Mouse (Mus musculus) activated CD4-positive, CD25-positive, alpha-beta regulatory T cell, adult 4 months (primary cell): ENCODE measurements around the gene Cep170b. TPM values are rescaled to one million over a fixed set of nuclear protein-coding genes. Genes with fewer than 3 reads are reported as not detected.

ENCODE experiments used
- ATAC-seq: one replicate; pipeline ENCODE4 v1.8.0; 2017
- polyA plus RNA-seq, 2 experiments: library from polyadenylated mRNA; unstranded; fragments of 100-300 nt; shearing (Covaris generic); gene quantifications; one replicate each; pipeline ENCODE4 v1.2.1; 2017

The Cep170b gene
- polyA plus RNA-seq, 2 experiments from 2014 or later, result 2.3 to 2.5 TPM

DNA sequence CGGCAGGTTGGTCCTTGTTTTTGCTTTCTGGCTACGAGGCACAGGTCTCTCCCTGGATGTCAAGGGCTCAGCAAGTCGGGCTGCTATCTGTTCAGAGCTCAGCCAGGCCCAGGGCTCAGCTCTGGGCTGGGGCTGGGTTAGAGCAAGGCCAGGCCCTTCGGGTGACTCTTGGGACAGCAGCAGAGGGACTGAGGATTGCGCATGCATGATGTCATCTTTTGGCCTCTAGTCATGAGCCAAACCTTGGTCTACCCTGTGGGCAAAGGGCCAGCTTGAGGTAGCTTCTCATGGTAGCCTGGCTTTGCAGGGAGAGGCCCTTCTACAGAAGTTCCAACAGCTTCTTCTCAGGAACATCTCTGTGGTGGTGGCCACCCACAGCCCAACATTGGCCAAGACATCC is 43.9 kb downstream of the Cep170b start:
- ATAC-seq, result no peak

DNA sequence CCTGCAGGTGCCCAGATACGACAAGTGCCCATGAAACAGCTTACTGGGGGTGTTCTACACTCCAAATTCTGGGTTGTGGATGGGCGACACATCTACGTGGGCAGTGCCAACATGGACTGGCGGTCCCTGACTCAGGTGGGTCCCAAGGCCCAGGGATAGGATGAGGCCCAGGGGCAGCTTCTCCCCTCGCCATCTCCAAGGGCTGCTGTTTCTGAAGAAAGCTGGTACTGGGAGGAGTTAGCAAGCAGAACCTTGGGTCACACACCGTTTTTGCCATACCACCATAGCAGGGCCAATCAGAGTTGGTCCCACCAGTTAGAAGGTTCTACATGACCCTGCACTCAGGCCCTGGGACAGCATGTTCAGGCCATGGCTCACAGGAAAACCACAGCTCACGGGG is 44.7 kb downstream of the Cep170b start:
- no peak for ATAC-seq

DNA sequence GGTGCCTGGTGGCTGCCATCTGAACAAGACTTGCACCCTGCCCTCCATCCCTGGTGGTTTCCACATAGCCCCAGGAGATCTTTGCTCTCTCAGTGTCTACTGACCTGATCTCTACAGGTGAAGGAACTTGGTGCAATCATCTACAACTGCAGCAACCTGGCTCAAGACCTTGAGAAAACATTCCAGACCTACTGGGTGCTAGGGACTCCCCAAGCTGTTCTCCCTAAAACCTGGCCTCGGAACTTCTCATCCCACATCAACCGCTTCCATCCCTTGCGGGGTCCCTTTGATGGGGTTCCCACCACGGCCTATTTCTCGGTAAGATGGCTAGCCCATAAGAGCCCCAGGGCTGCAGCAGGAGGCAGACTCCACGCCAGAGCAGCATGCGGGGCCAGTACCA is 46.3 kb downstream of the Cep170b start:
- no peak for ATAC-seq

DNA sequence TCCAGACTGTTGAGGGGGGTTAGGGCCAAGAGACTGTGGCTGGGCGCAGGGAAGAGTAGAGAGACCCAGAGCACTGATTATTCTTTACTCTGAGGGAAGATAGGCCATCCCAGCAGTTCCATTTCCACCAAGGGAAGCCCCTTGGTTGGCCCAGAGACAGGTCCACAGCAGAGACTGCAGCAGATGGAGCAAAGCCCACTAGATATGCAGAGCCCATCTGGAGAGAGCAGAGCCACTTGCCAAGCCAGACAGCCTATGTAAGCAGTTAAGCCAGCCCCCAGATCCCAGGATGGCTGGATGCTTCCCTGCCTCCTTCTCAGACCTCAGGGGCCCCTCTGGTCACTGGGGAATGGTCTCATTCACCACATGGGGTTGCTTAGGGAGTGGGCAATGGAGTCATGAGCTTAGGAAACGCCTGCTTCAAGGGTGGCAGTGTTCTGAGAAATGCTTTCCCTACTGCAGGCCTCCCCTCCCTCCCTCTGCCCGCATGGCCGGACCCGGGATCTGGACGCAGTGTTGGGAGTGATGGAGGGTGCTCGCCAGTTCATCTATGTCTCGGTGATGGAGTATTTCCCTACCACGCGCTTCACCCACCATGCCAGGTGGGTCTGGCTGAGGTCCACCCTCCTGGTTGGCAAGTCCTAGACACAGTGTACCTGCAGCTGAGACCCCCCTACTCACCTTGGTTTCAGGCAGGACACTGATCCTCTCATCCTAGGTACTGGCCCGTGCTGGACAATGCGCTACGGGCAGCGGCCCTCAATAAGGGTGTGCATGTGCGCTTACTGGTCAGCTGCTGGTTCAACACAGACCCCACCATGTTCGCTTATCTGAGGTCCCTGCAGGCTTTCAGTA is 47.0 kb downstream of the Cep170b start:
- ATAC-seq, result no peak

DNA sequence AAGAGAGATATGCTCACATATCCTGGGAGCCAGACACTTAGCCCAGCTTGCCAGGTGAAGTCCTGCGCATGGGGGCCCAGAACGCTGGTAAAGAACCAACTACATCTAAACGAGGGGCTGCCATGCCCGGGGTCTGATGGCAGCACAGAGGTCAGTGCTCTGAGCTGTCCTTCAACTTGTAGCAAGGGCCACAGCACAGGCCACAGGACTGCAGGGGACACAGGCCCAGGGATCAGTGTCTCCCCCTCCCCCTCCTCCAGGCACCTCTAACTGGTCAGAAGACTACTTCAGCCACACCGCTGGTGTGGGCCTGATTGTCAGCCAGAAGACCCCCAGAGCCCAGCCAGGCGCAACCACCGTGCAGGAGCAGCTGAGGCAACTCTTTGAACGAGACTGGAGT is 47.9 kb downstream of the Cep170b start:
- ATAC-seq, result no peak

DNA sequence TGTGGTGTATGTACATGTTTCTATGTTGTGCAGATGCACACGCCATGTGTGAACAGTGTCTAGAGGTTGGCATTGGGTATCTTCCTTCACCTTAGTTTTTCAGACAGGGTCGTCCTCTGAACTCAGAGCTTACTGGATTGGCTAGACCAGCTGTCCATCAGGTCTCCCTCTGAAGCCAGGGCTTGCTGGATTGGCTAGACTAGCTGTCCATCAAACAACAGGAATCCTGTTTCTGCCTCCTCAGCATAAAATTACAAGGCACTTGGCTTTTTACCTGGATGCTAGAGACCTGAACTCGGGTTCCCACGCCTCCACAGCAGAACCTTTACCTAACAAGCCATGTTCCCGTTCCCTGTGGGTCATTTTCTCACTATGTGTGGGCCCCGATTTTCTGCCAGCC is 48.8 kb downstream of the Cep170b start:
- ATAC-seq, result no peak

DNA sequence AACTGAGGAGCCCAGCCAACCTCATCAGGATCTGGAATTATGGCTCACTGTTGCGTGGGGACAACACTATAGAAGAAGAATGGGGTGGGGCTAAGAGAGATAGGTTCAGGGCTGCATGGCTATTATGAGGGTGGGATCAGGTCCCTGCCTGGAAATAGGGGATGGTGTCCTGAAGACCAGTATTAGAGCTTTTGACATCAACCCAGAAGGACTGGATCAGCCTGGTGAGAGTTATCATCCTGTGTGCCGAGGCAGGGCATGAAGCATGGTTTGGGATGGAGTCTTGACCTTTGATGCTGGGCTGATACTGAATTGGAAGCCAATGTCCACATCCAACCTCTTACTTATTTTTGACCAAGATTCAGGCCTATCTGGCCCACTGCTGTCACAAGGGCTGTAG is 49.5 kb downstream of the Cep170b start:
- ATAC-seq, result no peak

DNA sequence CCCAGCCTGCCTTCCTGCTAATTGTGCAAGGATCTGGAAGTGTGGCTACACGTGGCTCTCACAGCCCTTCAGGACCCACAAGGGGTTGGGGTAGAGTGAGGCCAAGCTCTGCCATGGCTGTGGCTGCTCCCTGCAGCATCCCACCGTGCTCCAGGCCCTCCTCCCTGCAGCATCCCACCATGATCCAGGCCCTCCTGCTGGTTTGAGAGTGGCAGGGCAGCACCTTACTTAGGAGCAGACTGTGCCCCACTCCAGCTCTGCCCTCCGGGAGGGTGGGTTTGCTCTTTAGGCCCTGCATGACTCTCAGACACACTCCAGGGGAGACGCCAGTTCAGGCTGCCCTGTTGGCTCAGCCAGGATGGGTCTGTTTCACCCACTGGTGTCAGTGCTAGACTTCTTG is 50.1 kb downstream of the Cep170b start:
- no peak for ATAC-seq

DNA sequence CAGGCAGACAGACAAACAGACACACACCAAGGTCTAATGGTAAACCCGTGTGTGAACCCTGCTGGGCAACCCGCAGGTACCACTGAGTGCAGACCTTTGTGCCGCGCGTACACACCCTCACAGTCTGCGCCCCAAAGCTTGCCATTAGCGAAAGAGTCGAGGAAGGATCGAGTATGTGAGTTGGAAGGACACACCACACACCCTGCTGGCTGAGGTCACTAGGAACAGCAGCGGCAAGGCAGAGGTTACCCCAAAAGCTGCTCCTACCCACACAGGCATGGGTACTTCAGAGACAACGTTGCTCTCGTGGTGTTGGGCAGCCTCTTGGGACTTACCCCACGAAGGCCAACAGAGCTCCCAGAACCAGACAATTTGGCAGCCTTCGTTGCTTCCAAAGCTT is 52.1 kb downstream of the Cep170b start:
- ATAC-seq, result no peak

DNA sequence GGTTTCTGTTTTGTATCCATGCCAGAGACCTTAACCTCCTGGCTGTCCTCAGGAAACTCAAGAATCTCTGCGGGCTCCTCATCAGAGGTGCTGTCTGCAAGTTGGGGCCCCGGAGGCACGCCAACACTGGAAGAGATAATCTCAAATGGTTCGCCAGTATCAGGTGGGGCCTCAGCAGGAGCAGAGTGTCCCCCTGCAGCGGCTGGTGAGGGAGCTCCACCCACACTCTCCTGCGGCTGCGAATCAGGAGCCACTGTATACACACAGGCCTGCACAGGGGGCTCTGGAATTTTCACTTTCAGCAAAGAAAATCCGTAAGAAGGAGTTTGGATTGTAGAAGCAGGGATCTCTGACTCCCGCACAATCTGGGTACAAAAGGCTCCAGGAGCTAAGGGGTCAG is 53.1 kb downstream of the Cep170b start:
- no peak for ATAC-seq

DNA sequence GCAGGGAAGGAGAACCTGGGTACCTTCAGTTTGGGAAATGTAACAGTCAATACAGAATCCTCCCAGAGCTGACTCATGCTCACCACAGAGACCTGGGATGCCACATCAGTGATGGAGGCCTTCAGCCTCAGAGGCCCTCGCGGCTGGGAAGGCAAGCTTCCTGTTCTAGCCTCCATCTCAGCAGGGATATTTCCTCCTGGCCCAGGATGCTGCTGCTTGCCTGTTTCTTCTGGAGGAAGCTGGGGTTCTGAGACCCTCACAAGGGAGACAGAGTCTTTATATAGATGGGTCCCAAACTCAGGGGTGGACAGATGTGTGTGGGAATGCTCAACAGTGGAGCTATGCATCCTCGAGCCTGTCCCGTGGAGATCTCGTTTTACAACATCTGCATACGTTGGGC is 53.8 kb downstream of the Cep170b start:
- no peak for ATAC-seq

DNA sequence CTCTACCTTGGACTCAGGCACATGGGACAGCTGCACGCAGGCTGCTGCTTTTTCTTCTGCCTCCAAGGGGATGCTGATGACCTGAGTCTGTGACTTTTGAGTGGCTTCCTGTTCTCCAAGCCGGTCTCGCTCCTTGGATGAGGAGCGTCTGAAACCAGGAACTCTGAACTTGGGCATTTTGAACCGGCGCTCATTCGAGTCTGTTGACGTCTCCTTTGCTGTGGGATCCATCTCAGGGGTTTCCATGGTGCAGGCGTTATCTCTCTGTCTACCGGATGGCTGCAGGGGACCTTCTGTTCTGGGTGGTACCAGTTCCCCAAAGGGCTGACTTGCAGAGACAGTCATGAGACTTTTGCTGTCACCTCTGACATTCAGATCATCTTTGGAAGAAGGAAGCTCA is 54.2 kb downstream of the Cep170b start:
- no peak for ATAC-seq

DNA sequence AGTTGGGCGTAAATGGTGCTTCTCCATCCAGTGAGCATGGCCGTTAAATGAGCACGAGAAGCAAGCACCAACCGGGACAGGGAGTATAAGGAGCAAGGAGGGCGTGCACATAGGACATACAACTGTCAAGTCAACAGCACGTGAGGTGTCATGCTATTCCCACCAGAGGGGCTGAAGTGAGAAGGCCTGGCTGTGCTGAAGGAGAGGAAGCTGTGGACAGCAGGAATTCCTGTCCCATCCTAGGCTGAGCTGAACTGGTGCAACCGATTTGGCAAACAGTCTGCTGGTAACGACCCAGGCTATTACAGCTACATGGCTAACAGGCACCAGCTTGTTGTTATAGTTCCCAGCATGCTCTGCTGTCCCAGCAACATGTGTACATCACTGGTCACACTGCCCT is 70.8 kb downstream of the Cep170b start:
- no peak for ATAC-seq

DNA sequence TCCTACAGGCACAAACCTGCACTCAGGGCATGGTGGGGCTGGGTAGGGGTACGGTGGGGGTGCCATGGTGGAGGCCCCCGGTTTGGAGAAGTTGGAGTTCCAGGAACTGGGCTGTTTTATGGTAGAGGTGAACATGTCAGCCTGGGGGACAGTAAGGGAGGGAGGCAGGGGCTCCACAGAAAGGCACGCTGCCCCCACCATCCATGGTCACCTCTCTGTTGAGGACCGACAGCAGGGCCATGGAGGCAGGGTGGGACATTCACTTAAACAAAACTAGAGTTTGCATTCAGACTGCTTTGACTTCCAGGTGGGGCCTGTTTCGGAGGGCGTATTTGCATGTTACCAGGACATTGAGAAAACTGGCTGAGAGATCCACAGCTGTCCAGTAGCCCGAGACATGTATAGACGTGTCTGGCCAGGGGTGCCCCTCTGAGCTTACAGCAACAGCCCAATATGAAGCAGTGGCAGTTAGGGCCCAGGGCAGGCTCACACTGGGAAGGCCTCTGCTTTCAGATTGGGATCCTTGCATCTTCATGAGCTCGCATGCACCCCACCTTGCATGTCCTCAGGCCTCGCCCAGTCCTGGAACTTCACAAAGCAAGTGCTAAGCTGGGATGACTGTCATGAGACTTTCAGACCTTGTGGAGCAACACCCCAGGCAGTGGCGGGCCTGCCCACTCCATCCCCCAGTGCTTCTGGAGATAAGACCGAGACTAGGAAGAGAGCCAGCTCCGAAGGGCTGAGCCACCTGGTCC is 73.5 kb downstream of the Cep170b start:
- ATAC-seq, result no peak

DNA sequence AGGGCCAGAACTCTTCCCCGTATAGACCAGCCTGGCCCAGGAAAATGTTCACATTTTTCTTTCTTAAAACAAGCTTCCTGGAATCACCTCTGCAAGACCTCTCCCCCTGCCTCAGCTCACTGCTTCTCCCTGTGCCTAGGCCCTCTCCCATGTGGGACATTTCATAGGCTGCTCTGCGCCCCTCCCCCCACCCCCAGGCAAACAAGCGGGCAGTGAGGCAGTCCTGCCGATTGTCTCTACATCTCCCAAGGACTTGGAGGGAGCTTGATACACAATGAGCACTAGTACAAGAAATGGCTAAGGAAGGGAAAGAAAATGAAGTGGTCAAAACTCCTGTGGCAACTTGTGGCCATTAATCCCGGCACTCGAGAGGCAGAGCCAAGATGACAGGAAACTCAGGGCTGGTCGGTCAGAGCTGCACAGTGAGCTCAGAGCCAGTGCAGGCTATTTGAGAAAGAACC is 74.1 kb downstream of the Cep170b start:
- no peak for ATAC-seq

DNA sequence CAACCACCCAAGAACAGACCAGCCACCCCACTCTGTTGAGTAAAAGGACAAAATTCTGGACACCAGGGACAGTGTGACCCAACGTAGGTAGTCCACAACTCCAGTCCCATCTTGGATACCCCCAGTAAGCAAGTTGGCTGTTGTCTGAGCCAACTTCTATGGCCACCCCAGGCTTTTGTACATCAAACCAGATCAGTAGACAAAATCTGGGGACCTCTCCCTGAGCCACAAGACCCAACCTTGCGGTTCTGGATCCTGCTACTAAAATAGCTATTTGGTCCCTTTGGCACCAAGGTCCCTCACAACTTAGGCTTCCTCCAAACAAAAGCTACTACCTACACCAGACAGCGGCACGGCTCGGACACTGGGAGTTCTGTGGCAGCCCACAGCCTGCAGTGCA is 74.7 kb downstream of the Cep170b start:
- ATAC-seq, result no peak

DNA sequence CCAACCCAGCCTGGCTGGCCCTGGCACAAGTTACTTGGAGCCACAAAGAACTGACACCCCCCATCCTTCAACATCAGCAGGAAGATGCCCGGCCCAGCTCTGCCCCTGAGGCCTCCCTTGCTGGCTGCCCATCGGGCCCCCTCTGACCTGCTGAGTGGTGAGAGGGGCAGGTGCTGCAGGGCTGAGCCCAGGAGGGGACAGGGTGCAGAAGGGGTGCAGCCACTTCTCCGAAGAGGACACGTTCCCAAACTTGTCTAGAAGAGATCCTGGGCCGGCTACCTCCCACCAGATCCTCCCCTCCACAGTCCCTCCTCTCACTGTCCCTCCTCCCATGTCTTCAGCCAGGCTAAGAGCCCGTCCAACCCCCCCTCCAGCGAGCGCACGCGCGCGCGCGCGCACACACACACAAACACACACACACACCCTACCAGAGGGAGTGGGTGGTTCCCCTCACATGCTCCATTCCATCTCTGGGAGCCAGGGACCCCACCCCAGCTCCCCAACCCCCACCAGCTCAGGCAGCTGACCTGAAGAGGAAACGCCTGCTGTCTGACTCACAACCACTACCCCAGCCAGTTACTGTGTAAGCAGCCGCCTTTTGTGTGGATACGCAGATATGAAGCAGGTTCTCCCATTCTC is 75.3 kb downstream of the Cep170b start:
- no peak for ATAC-seq

Other genes with a start within 250 kb of the Cep170b start
- not detected for gene A530016L24Rik, start 231.0 kb upstream of the Cep170b start, polyA plus RNA-seq
- not detected for gene Tmem179, start 203.7 kb upstream of the Cep170b start, polyA plus RNA-seq
- 10 to 100 TPM in 1 of 2 experiments, 1 to 10 TPM in 1; 9.9 to 11.0 TPM for gene Inf2, start 131.7 kb upstream of the Cep170b start, polyA plus RNA-seq
- gene Adssl1, start 100.4 kb upstream of the Cep170b start, polyA plus RNA-seq, result 1 to 10 TPM in 1 of 2 experiments, under 1 TPM in 1; 0.86 to 1.3 TPM
- 10 to 100 TPM; 38.7 to 44.6 TPM for gene Siva1, start 75.8 kb upstream of the Cep170b start, polyA plus RNA-seq
- gene Akt1, start 45.6 kb upstream of the Cep170b start, polyA plus RNA-seq, result 10 to 100 TPM; 17.3 to 23.5 TPM
- 1 to 10 TPM; 2.2 to 2.6 TPM for gene Zbtb42, start 41.6 kb upstream of the Cep170b start, polyA plus RNA-seq
- gene Pld4, start 40.2 kb downstream of the Cep170b start, polyA plus RNA-seq, result 1 to 10 TPM in 1 of 2 experiments, under 1 TPM in 1; 0.50 to 4.7 TPM
- gene Ahnak2, start 82.2 kb downstream of the Cep170b start, polyA plus RNA-seq, result not detected
- under 1 TPM in 1 of 2 experiments, not detected in 1; 0.24 TPM for gene Clba1, start 88.5 kb downstream of the Cep170b start, polyA plus RNA-seq
- 10 to 100 TPM; 63.6 to 87.5 TPM for gene Cdca4, start 109.0 kb downstream of the Cep170b start, polyA plus RNA-seq
- gene Gpr132, start 147.8 kb downstream of the Cep170b start, polyA plus RNA-seq, result 10 to 100 TPM; 65.9 to 77.3 TPM
- gene Jag2, start 209.3 kb downstream of the Cep170b start, polyA plus RNA-seq, result under 1 TPM in 1 of 2 experiments, not detected in 1; 0.74 TPM
- 10 to 100 TPM; 39.0 to 46.2 TPM for gene Nudt14, start 221.7 kb downstream of the Cep170b start, polyA plus RNA-seq